Comparison of ENCODE assay signal across 22 mouse cellular contexts in the genomic region with DNA sequence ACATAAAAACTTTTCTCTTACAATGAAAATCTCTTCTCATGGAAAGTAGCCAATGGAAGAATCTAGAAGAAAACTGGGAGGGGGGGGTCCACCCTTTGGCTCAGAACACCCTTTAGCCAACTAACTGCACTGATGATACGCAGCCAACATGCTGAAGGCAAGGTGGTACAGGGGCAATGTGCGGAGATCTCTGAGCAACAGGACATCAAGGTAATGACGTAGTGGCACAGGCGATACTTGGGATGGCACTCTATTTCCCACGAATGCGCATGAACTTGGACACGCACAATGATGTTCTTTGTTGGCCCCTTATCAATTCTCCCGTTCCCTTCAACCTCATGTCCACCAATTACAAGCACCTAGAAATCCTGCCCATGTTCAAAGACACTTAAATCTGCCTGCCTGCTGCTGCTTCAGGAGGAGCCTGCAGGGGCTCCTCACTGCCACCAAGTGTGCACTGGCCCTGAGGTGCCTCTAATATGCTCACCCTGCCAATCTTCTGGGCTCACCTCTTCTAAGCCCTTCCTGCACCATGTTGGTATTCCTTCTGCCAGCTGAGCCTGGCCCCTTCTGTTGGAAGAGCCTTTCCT. TPM values are rescaled to one million over a fixed set of nuclear protein-coding genes. Genes with fewer than 3 reads are reported as not detected.
DNase-seq lines count a peak whose midpoint lies in the region; ATAC-seq and TF ChIP-seq lines count a peak whose summit lies in the region.
"Had no signal": no experiment of that assay in that cellular context is flagged by ENCODE, and none has a peak within 500 bp of the region (broad histone marks: within the 10 kb centered on the region; RNA-seq: fewer than 3 reads in every experiment).

No protein-coding gene starts in this region.

- H3K36me3 ChIP-seq in heart, embryonic 11.5 days (ENCODE audit: control insufficient read depth, insufficient read depth, low read length): no peaks in the 10 kb centered on the region
- no peaks in the 10 kb centered on the region for H3K36me3 ChIP-seq in liver, embryonic 11.5 days (ENCODE audit: control insufficient read depth, insufficient read depth, low read length)
- H3K36me3 ChIP-seq in ES-E14 (ENCODE audit: control insufficient read depth, insufficient read depth, low read length, poor library complexity, severe bottlenecking): peaks cover 5% of the 10 kb centered on the region; the same call in 1 of the 2 replicates
- H3K36me3 ChIP-seq: embryonic facial prominence, embryonic 13.5 days; limb, embryonic 15.5 days; lung, embryonic 15.5 days had no signal

- DNase-seq in cerebellum, adult 9-10 months: peak; percentile 54
- DNase-seq in cerebellum, postnatal 25 days: no peak
- no peak for DNase-seq in heart, adult 8-10 months (ENCODE audit: low spot score)
- DNase-seq in liver, embryonic 11.5 days (ENCODE audit: low spot score): no peak
- DNase-seq in liver (no peak), ES-E14 (ENCODE audit: low read depth, low spot score) (no peak)
- DNase-seq in kidney, postnatal 4 days: no peak
- DNase-seq: gastrocnemius, postnatal 14 days; heart, postnatal 36 days; kidney, adult 2 months; kidney, postnatal 10 days; layer of hippocampus, postnatal 36 days; lung, postnatal 4 days; right cerebral cortex, adult 18-20 months; thymus, postnatal 25 days had no signal

- H3K27me3 ChIP-seq in heart, embryonic 11.5 days (ENCODE audit: control insufficient read depth, insufficient read depth, low read length): no peaks in the 10 kb centered on the region
- no peaks in the 10 kb centered on the region for H3K27me3 ChIP-seq in liver, embryonic 11.5 days (replicated peaks; ENCODE audit: control insufficient read depth, insufficient read depth, low read length)
- H3K27me3 ChIP-seq: CH12.LX; embryonic facial prominence, embryonic 13.5 days; limb, embryonic 15.5 days; lung, embryonic 15.5 days had no signal

- H3K4me1 ChIP-seq in heart, embryonic 11.5 days (ENCODE audit: control insufficient read depth, insufficient read depth, low read length): peaks cover 26% of the 10 kb centered on the region
- H3K4me1 ChIP-seq in liver, embryonic 11.5 days (replicated peaks; ENCODE audit: control insufficient read depth, insufficient read depth, low read length): peaks cover 38% of the 10 kb centered on the region
- peaks cover 8 to 13% of the 10 kb centered on the region in 2 experiments; a peak in 3 of 4 replicates for H3K4me1 ChIP-seq in ES-E14 (ENCODE audit: control insufficient read depth in 2 of 2, insufficient read depth in 2 of 2, low read length in 2 of 2, poor library complexity in 1 of 2)

- in situ Hi-C loops in ES-E14 (cut with MboI; ENCODE audit: low sequenced_read_pairs in 2 of 2, unreplicated experiment in 2 of 2): no loop called here

- peak overlapping the region; percentile 22; the same call in 1 of the 2 replicates for H3K9ac ChIP-seq in heart, embryonic 11.5 days (ENCODE audit: low read depth, low read length)
- H3K9ac ChIP-seq in liver, embryonic 11.5 days (ENCODE audit: low read depth, low read length): 0 out of 2 replicates have a peak overlapping the region, but pooled peaks have one; percentile 13
- H3K9ac ChIP-seq in ES-E14 (ENCODE audit: insufficient read depth, low read depth, low read length, poor library complexity, severe bottlenecking): 0 out of 2 replicates have a peak overlapping the region, but pooled peaks have one; percentile 17
- H3K9ac ChIP-seq: embryonic facial prominence, embryonic 13.5 days; limb, embryonic 15.5 days; lung, embryonic 15.5 days had no signal

- H3K27ac ChIP-seq in heart, embryonic 11.5 days (ENCODE audit: low read depth, low read length): no peak overlapping the region; the same call in 1 of the 2 replicates
- H3K27ac ChIP-seq in liver, embryonic 11.5 days (ENCODE audit: low read depth, low read length): no peak overlapping the region
- H3K27ac ChIP-seq in ES-E14 (ENCODE audit: insufficient read depth, low read depth, low read length, poor library complexity, severe bottlenecking): no peak overlapping the region
- H3K27ac ChIP-seq: embryonic facial prominence, embryonic 13.5 days; layer of hippocampus, adult 2 months; limb, embryonic 15.5 days; lung, embryonic 15.5 days had no signal

- H3K9me3 ChIP-seq in heart, embryonic 11.5 days (replicated peaks; ENCODE audit: control insufficient read depth, low read length): no peaks in the 10 kb centered on the region
- no peaks in the 10 kb centered on the region for H3K9me3 ChIP-seq in liver, embryonic 11.5 days (ENCODE audit: control insufficient read depth, low read length)
- H3K9me3 ChIP-seq in ES-E14 (ENCODE audit: control insufficient read depth, insufficient read depth, low read depth, low read length): no peaks in the 10 kb centered on the region
- H3K9me3 ChIP-seq: embryonic facial prominence, embryonic 13.5 days; limb, embryonic 15.5 days; lung, embryonic 15.5 days had no signal

- H3K4me3 ChIP-seq in heart, embryonic 11.5 days (ENCODE audit: low read depth, low read length): no peak overlapping the region
- no peak overlapping the region for H3K4me3 ChIP-seq in liver, embryonic 11.5 days (ENCODE audit: low read depth, low read length)
- H3K4me3 ChIP-seq in ES-E14 (ENCODE audit: insufficient read depth in 1 of 2, low read depth in 1 of 2, low read length in 2 of 2, poor library complexity in 1 of 2, severe bottlenecking in 1 of 2): no peak overlapping the region
- H3K4me3 ChIP-seq: embryonic facial prominence, embryonic 13.5 days; layer of hippocampus, adult 2 months; limb, embryonic 15.5 days; lung, embryonic 15.5 days had no signal

- H3K4me2 ChIP-seq in heart, embryonic 11.5 days: no peak overlapping the region
- no peak overlapping the region for H3K4me2 ChIP-seq in liver, embryonic 11.5 days
- H3K4me2 ChIP-seq: embryonic facial prominence, embryonic 13.5 days; limb, embryonic 15.5 days; lung, embryonic 15.5 days had no signal

- no peak for ATAC-seq in heart, embryonic 11.5 days (replicated peaks; ENCODE audit: insufficient number of reproducible peaks, low FRiP score, low TSS enrichment)
- ATAC-seq in liver, embryonic 11.5 days (replicated peaks; ENCODE audit: low FRiP score): no peak

- 87% methylated on average over 8 of the region's 8 CpGs for WGBS in heart, embryonic 11.5 days (ENCODE audit: insufficient replicate concordance)
- 93% methylated on average over 8 of the region's 8 CpGs for WGBS in liver, embryonic 11.5 days

TF ChIP-seq in ES-E14, 5 proteins besides CTCF, POLR2A, EP300 and RAD21:
- TF ChIP-seq CHD2 (IDR thresholded peaks at IDR 0.05; ENCODE audit: low read depth, low read length) (no peak), ZNF384 (IDR thresholded peaks at IDR 0.05; ENCODE audit: low read depth, low read length) (no peak), HCFC1 (IDR thresholded peaks at IDR 0.05; ENCODE audit: borderline replicate concordance, insufficient read depth, low read length) (no peak)

RNA-seq across cellular contexts. Expression of gene Rnf44, which starts 3.5 kb away (rescaled TPM):
- 70.7 and 75.8 TPM in 2 replicates for polyA plus RNA-seq in heart, embryonic 11.5 days (2014; fragmentation: Nextera tagmentation; extraction: Ambion mirVana)
- total RNA-seq in heart, adult 8-10 months (2022): 10 to 100 TPM; 46.2 to 53.4 (median 47.6) TPM
- 71.5 and 82.3 TPM in 2 replicates for polyA plus RNA-seq in liver, embryonic 11.5 days (2014; fragmentation: Nextera tagmentation; extraction: Ambion mirVana)
- 60.3 and 66.5 TPM in 2 replicates for total RNA-seq in ES-E14 (2012; rRNA removed)

RNA-seq across cellular contexts. Expression of gene Cdhr2, which starts 11.0 kb away (rescaled TPM):
- polyA plus RNA-seq in heart, embryonic 11.5 days (2014; fragmentation: Nextera tagmentation; extraction: Ambion mirVana): 0.04 and 0.24 TPM in 2 replicates
- total RNA-seq in heart, adult 8-10 months (2022): not detected
- polyA plus RNA-seq in liver, embryonic 11.5 days (2014; fragmentation: Nextera tagmentation; extraction: Ambion mirVana): 7.4 and 8.3 TPM in 2 replicates
- 0.31 and 0.69 TPM in 2 replicates for total RNA-seq in ES-E14 (2012; rRNA removed)
- total RNA-seq: CH12.LX; gastrocnemius, postnatal 14 days; heart, postnatal 36 days had no signal
- polyA plus RNA-seq: embryonic facial prominence, embryonic 13.5 days; limb, embryonic 15.5 days had no signal

RNA-seq across cellular contexts. Expression of gene Gprin1, which starts 59.4 kb away (rescaled TPM):
- polyA plus RNA-seq in heart, embryonic 11.5 days (2014; fragmentation: Nextera tagmentation; extraction: Ambion mirVana): 0.13 TPM in 2 replicates
- under 1 TPM in 1 of 4 experiments, not detected in 3; 0.16 TPM for total RNA-seq in heart, adult 8-10 months (2022)
- 0.29 and 0.30 TPM in 2 replicates for polyA plus RNA-seq in liver, embryonic 11.5 days (2014; fragmentation: Nextera tagmentation; extraction: Ambion mirVana)
- total RNA-seq in ES-E14 (2012; rRNA removed): 0.37 and 0.58 TPM in 2 replicates
- total RNA-seq: CH12.LX; heart, postnatal 36 days; monocyte, adult 5-6 weeks had no signal
